Mouse (Mus musculus): ENCODE results near the gene Gmcl1.

DNA sequence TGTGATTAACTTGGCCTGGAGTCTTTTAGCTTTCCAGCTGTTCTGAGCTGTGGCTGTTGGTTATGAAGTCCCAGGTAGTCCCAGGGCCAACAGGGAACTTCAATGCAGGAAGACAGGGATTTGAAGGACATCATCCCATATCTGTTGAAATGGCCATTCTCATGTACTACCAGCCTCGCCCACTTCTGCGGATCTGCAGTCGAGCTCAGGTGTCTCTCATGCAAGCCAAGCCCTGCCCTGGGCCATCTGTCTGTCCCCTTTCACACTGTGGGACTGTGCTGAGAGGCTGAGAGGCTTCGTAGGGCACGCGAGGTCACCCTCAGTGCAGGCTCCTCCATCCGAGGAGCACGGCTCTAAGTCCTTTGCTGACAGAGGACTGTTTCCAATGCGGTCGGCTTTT lies 37.0 kb downstream of the Gmcl1 start:
- TF ChIP-seq POLR2A (IDR thresholded peaks at IDR 0.05; ENCODE audit: low read depth, low read length) (no peak), CTCF (IDR thresholded peaks at IDR 0.05; ENCODE audit: extremely low read depth, insufficient read length, insufficient replicate concordance, low read depth, low read length) (no peak)

Measured in small intestine, adult 2 months (tissue).